Mouse (Mus musculus): ENCODE results near the gene Strip1.

Gene Strip1

DNA sequence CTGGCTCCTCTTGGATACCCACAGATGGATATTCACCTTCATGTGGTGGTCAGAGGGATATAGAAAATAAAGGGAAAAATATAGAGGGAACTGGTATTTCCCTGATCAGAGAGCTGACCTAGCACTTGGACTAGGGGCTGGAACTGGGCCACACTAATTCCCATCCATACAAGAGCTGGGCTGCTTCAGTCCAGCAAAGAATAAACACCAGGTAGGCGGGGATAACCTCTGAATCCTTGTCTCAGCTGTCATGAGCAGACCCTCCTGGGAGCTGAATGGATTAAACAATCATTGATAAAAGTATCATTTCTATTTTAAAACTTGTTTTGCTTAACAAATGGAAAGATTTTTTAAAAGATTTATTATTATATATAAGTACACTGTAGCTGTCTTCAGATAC lies 39.9 kb downstream of the Strip1 start:
- no peak for DNase-seq (ENCODE audit: low spot score in 2 of 2)

DNA sequence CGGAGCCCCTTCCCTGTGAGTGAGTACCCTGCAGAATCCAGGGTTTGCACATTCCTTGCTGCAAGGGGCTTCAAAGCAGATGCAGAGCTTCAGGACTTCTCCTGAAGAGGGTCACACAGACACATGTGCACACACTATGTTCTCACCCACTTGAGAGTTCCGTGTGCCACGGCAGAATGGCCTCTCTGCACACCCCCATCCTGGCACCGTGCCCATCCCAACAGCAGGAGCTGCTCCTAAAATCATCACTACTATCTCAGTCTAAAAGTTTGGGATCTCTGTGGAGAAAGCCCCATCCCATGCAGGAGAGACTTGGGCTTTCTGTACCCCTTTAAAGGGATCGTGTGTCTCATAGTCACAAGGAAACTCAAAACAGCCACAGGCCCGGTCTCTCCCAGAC lies 45.0 kb downstream of the Strip1 start:
- no peak for DNase-seq (ENCODE audit: low spot score in 2 of 2)

DNA sequence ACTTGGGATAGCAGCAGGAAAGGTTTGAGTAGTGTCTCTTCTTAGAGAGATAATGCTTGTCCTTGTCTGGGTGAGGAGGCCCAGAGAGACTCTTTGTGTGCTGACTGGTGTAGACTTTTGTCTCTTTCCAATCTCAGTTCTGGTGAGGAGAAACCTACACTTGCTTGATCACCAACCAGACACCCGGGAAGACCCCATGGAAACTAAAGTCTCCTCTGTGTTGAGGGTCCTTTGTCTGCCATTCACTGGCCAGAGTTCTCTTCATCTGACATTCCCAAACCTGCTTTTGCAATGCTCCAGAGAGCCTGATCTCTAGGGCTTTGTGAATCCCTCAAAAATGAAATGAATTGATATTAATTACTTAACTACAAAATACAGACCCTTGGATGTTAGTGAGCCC lies 47.6 kb downstream of the Strip1 start:
- DNase-seq (ENCODE audit: low spot score in 2 of 2) = no peak

DNA sequence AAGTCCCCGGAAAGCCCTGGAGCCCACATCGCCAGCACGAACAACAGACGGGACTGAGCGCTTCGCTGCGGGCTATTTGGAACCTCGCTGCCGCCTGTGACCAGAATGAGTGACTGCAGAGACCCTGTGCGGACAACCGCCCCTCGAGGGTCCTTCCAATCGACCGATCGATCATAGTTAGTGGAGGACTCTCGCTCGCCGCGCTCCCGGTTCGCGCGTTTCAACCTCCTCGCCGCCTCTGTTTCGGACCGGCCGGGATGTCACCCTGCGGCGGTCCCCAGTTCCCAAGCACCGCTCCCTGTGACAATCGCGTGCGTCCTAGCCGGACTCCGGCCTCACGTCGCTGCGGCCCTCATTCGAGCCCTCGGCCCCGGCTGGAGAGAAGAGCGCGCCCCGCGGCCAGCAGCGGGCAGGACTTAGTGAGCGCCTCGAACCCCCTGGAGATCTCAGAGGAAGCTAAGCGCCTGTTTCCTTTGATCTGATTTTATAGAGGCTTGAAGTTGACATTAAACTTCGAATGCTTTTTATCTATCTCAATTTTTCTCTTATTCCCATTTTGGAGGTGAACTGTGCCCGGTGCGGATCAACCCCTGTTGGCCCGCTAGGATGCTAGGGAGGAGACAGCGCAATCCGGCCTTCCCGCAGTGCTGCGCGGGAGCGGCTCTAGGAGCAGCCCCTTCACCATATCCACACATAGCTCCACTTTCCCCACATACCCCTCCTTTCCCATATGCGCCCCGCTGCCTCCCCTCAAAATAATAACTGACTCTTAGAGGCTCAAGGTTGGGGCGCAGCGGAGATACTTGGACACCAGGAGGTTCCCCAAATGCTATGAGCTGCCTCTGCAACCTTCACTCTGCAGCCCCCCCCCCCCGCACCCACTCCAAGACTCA lies 48.4 kb downstream of the Strip1 start:
- no peak for DNase-seq (ENCODE audit: low spot score in 2 of 2)

DNA sequence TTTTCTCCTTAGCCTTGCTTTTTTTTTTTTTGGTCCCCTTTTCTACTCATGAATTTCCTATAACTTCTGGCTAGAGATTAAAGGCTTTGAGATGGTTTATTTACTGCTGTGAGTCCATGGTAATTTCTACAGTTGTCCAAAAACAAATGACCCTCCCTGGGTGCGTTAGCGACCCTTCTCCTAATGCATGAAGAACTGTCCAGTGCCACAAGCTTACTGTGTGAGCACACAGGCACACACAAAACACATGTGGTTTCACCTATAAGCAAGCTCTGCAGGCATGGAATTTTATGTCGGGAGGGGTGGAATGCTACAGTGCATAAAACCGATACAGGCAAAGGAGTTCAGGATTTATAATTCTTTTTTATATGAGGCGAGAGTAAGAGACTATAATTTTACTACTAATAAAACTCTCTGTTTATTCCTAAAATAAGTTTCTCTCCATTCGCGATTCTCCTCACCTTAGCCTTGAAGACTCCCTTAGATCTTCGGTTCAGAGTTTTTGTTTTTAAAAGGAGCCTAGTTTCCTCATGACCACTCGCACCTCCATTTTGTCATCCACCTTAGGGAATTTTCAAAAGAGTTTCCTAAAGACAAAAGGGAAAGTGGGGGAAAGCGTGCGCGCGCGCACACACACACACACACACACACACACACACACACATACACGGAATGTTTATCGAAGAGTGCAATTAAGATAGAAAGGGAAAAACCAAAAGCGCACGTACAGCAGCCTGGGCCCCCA lies 49.2 kb downstream of the Strip1 start:
- no peak for DNase-seq (ENCODE audit: low spot score in 2 of 2)

DNA sequence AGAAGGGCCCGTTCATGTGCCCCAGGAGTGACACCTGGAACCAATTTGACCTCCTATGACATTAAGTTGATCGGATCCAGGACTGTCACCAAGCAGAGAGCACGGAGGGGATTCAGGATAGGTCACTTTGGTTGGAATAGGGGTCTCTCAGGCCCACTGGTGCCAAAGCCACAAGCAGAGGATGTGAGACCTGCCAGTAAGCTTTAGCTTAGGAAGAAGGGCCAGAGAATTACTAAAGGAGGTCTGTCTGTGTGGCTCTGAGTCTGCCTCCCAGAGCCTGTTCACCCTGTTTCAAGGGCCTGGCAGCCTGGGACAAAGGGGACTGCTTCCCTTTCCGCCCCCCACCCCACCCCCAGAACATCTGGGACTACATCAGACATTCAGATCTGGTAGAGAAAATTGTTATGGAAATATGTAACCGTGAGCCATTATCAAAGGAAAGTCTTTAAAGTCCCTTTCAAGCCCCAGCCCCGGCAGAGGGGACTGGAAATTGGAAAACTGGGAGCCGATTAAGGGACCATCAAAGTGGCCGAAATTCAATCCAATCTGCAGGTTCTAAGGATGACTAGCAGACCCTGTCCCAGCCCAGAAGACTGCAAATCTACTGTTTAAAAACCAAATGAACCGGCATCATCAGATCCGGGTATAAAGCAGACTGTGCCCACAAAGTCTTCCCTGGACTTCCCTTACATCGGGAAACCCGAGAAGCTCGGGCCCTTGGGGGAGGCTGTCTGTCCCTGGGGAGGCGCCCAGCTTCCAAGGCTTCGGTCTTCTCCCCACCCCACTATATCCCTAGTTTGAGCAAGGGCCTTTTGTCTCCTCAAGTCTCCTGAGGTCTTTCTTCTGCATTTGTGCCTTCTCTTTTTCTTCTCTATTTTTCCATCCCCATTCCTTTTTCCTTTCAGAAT lies 50.1 kb downstream of the Strip1 start:
- no peak for DNase-seq (ENCODE audit: low spot score in 2 of 2)

DNA sequence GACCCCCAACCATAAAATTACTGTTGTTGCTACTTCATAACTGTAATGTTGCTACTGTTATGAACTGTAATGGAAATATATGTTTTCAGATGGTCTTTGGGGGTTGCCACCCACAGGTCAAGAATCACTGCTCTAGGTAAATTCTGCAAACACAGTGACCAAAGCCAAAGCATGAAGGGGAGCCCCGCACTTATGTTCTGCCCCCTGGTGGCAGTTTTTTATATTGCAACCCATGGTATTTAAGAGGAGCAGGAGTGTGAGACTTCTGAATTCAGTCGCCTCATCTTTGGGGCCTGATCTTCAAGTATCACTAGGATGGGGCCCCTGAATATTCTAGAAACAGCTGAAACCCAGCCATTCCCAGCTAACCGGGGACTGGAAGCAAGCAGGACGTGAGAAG lies 52.0 kb downstream of the Strip1 start:
- DNase-seq (ENCODE audit: low spot score in 2 of 2) = peak in 1 of 2 experiments; percentile 47

DNA sequence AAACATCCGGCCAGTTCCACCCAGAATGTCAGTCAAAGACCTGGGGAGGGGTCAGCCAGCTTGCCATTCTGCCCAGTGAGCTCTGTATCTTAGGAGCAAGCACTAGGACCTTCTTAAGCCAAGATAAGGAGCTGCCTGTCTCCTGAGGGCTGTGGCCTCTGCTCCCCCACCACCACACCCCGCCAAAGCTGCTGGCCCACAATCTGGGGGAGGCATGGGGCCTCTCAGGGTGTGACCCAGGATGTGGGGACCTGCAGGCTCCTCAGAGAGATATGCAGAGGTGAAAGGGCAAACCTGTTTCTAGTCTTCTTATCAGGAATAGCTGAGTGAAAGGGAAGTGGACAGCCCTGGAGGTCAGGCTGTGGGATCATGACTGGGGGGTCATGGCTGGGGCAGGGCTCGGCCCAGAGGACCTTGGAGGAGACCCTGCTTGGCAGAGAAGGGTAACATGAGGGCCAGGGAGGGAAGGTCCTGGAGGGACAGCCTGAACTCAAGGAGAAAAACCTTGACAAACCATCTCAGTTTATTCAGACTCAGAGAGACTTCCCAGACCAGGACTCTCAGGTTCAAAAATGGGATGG lies 53.6 kb downstream of the Strip1 start:
- no peak for DNase-seq (ENCODE audit: low spot score in 2 of 2)

DNA sequence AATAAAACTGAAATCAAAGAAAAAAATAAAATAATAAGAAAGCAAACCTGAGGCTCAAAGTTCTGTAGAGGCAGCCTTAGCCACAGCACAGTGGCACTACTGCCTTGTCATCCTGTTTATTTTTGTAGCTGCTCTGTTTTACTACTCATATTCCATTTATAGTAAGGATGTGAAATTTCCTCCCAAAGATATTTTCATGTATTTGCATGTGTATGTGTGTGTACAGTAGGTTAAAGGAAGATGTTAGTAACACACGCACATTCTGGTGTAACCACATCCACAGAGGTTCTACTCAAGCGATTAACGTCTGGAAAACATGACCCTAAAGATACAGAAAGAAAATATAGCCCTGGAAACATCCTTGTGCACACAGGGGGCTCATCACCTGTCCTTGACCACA lies 54.7 kb downstream of the Strip1 start:
- DNase-seq (ENCODE audit: low spot score in 2 of 2) = no peak

DNA sequence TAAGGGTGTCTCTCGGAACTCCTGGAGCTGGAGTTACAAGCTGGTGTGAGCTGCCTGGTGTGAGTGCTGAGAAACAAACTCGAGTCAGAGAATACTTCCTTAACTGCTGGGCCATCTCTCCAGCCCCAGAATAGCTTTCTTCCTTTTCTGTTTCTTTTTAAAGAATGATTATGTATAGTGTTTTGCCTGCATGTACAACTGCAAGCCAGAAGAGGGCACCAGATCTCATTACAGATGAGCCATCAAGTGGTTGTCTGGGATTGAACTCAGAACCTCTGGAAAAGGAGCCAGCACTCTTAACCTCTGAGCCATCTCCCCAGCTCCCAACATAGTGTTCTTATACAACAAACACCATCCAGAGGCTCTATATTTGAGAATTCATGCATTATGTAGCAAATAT lies 60.3 kb downstream of the Strip1 start:
- DNase-seq (ENCODE audit: low spot score in 2 of 2) = no peak

DNA sequence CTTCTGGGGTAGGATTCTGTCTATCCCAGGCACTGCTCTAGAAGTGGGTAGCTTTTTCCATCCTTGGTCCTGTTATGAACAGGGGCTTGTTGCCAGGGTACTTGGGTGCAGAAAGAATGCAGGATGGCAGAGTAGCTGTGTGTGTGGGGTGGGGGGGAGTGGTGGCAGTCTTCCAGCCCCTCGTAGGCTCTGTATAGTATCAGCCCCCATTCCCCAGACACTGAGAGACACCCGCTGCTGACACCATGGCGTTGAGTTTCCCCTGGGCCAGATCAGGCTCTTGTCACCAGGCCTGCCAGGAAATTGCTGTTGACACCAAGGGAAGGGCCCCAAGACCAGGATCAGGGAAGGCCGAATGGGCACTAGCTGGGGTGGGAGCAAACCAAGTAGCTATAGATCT lies 62.8 kb downstream of the Strip1 start:
- no peak for DNase-seq (ENCODE audit: low spot score in 2 of 2)

DNA sequence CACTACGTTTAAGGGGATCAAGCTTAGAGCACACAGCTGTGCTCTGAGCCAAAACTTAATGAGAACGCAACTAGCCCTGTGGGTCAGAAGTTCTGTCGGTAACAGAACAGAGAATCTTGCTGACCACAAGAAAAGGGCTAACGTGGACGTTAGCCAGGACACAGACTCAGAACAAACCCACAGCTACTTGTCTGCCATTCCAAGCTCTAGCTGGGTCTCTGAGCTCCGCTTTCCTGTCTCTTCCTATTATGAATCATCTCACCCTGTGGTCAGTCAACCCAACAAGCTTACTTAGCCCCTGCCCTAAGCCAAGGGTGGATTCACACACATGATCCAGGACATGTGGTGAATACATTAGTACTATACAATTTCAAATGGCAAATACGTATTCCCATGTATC lies 63.7 kb downstream of the Strip1 start:
- no peak for DNase-seq (ENCODE audit: low spot score in 2 of 2)

DNA sequence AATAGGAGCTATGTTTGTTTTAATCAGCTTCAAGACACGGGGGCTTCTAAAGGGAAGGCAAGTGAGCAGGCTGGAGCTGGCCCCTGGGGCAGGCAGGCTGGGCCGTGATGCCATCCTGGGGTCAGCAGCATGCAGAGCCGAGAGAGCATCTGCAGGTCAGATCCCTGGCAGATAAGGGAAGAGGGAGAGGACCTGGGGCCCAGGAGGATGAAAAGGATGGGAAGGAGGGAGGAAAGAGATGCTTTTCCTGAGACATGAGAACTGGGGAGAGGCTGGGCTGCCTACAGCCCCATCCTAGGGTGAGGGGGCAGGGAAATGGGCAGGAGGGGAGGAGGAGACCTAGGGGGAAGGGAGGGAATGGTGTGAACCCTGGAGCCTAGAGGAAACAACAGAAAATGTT lies 66.2 kb downstream of the Strip1 start:
- no peak for DNase-seq (ENCODE audit: low spot score in 2 of 2)

DNA sequence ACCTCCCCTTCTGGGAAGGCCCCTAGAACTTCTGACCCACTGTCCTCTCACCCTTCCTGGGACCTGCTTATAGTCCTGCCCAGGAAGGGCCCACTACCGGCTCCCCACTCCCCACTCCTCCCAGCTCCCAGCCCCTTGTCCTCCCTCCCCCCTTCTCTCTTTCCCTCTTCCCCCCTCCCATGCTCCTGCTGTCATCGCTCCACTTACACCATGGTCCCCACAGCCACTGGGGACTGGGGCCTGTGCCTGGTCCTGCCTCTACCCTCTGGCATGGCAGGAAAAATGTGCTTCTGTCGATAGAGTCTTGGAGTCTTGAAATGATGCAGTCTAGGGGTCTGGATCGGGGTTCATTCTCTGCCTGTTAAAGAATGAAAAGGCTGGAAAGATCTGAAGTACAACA lies 67.6 kb downstream of the Strip1 start:
- no peak for DNase-seq (ENCODE audit: low spot score in 2 of 2)

DNA sequence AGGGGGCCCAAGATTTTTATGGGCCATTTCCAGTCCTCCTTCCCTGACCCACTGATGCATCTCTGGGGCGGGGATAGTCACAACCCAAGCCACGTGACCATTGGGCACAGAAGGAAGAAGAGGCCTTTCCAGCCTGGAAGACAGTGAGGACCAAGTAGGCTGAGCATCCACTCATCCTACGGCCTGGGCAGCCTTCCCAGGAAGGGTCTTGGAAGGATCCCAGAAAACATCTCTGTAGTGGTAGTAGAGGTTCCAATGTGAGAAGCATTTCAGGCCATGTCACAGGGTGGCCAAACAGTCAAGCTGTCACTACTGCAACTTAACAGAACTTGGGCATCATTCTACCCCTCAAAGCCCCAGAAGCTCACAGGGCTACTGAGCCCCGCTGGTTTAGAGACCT lies 68.9 kb downstream of the Strip1 start:
- DNase-seq (ENCODE audit: low spot score in 2 of 2) = no peak

Measured in heart, adult 9 months (tissue).